Mouse (Mus musculus) kidney, embryonic 15.5 days (tissue): Measurements from ENCODE around the gene Gm17584. TPM values are rescaled to one million over a fixed set of nuclear protein-coding genes. Genes with fewer than 3 reads are reported as not detected.
"Not testable (repeated sequence)": the region's sequence is repeated elsewhere in the genome, so short reads cannot be mapped to it uniquely, and the experiment has no call there.

Source experiments
- ATAC-seq: fragments of 200-750 bp; cut with Nextera tagmentation; replicated peaks from 2 replicates; pipeline ENCODE4 v1.8.0; 2017; ENCODE audit warnings: moderate TSS enrichment; ENCODE audit not compliant: low FRiP score
- H3K27ac ChIP-seq: fragments of 300-500 bp; sonication (generic); 2 replicates; pipeline ENCODE4 v1.5.1; 2015; ENCODE audit warnings: mild to moderate bottlenecking, inconsistent platforms
- H3K27me3 ChIP-seq: fragments of 300-500 bp; sonication (generic); 2 replicates; pipeline ENCODE4 v1.6.1; 2015; ENCODE audit warnings: inconsistent platforms
- H3K36me3 ChIP-seq: fragments of 300-500 bp; sonication (generic); 2 replicates; pipeline ENCODE4 v1.6.1; 2015; ENCODE audit warnings: inconsistent platforms
- H3K4me1 ChIP-seq: fragments of 300-500 bp; sonication (generic); 2 replicates; pipeline ENCODE4 v1.6.1; 2015; ENCODE audit warnings: inconsistent platforms
- H3K4me2 ChIP-seq: fragments of 300-500 bp; sonication (generic); 2 replicates; pipeline ENCODE4 v1.6.1; 2015; ENCODE audit warnings: moderate library complexity, mild to moderate bottlenecking, inconsistent platforms
- H3K4me3 ChIP-seq: fragments of 300-500 bp; sonication (generic); replicated peaks from 2 replicates; pipeline ENCODE4 v1.5.1; 2015; ENCODE audit warnings: mild to moderate bottlenecking, inconsistent platforms
- H3K9ac ChIP-seq: fragments of 300-500 bp; sonication (generic); 2 replicates; pipeline ENCODE4 v1.6.1; 2015; ENCODE audit warnings: mild to moderate bottlenecking, inconsistent platforms
- H3K9me3 ChIP-seq: fragments of 300-500 bp; sonication (generic); replicated peaks from 2 replicates; pipeline ENCODE4 v1.6.1; 2016; ENCODE audit warnings: inconsistent platforms
- WGBS: fragments of 180-500 bp; shearing (Covaris S2); methylation state at CpG from one replicate; pipeline ENCODE4 v1.1.7; 2015; ENCODE audit warnings: mixed read lengths; 5-methylcytosine and 5-hydroxymethylcytosine counted together
- polyA plus RNA-seq: library from polyadenylated mRNA; unstranded; fragments of >200 nt; fragmentation: Nextera tagmentation; extraction: Ambion mirVana; gene quantifications from 2 replicates; pipeline ENCODE4 v1.2.1, GENCODE M21; 2015

The Gm17584 gene
- polyA plus RNA-seq, result not detected in 2 replicates

DNA sequence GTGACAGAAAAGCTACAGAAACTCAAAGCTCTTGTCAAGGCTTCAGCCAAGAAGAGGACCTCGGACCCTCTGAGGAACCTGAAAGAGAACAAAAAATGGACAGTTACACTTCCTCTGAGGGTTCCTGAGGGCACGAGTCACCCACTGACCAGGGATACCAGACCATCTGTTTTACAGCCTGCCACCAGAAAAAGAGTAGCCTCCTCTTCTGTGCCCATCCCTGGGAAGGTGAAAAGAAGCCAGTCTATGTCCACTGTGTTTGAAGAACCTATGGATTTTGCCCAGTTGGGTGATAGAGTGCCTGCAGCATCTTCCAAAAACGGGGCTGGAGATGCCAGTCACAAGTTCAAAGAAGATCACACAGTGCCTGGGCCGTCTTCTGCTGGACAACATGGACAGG lies at the start of gene Gm17584:
TSS of gene Gm17584 (plus strand) at position 301 of the 400 bp plus-strand sequence.
- no CpG with 5 or more reads among the region's 4 CpGs for WGBS
- not testable (repeated sequence) for H3K4me1 ChIP-seq, H3K4me3 ChIP-seq, H3K27ac ChIP-seq, H3K9ac ChIP-seq, ATAC-seq, H3K4me2 ChIP-seq, H3K27me3 ChIP-seq, H3K36me3 ChIP-seq, H3K9me3 ChIP-seq

Other genes starting within 250 kb of the Gm17584 start
- gene Gm17469, start 129.3 kb downstream of the Gm17584 start, polyA plus RNA-seq, result not detected in 2 replicates